Mouse (Mus musculus) cortical plate, adult 2 months (tissue): Measurements from ENCODE around the gene Sema3c.

Experiments
- CTCF ChIP-seq: fragments of 200-500 bp; IDR thresholded peaks from 2 replicates; pipeline ENCODE4 v1.5.1; 2011; ENCODE audit warnings: mild to moderate bottlenecking, control low read depth, low read length; ENCODE audit not compliant: insufficient read depth; ENCODE audit errors: extremely low read depth
- POLR2A ChIP-seq: fragments of 200-500 bp; IDR thresholded peaks from 2 replicates; pipeline ENCODE4 v1.6.1; 2011; ENCODE audit warnings: mild to moderate bottlenecking, low read length, control low read depth; ENCODE audit not compliant: insufficient read depth; ENCODE audit errors: extremely low read depth

GRCm38 (mm10) chr5:17647643-17648226 lies 73.7 kb downstream of the Sema3c start:
- TF ChIP-seq CTCF: no peak
- no peak for TF ChIP-seq POLR2A
